Mouse (Mus musculus): ENCODE measurements around the gene Ebi3. TPM values are rescaled to one million over a fixed set of nuclear protein-coding genes. Genes with fewer than 3 reads are reported as not detected.
"Not testable (repeated sequence)": the region's sequence is repeated elsewhere in the genome, so short reads cannot be mapped to it uniquely, and the experiment has no call there.

Gene Ebi3
- 2.1 and 2.7 TPM in 2 replicates for polyA plus RNA-seq (2014; fragmentation: Nextera tagmentation; extraction: Ambion mirVana)

DNA sequence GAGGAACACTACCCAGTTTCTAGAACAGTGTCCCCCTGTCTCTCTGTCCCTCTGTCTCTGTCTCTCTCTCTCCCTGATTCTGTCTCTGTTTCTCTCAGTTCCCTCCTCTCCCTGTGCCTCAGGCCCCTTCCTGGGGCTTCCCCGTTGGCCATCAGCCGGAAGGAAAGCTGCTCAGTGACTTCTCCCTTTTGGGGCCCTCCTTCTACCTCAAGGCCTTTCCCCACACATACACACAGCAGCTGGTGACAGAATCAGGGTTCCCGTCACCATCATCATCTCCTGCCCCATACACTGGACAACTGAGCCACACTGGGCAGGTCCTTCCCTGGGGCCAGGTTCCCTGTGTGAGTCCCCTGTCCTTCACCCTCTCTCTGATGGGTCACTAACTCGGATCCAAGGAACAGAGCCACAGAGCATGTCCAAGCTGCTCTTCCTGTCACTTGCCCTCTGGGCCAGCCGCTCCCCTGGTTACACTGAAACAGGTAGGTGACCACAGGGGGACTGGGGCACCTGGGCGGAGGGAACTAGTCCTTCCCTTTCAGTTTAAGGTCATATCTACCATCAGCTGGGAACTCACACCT lies at the start of gene Ebi3:
Gene Ebi3, plus strand, starts transcription at position 194 of the 581 bp plus-strand sequence.
- no peak within 1 kb of the TSS for H3K4me2 ChIP-seq
- no peak within 1 kb of the TSS for H3K4me3 ChIP-seq (ENCODE audit: low read depth, low read length)
- H3K27ac ChIP-seq (ENCODE audit: low read depth, low read length) = no peak within 1 kb of the TSS
- H3K27me3 ChIP-seq (ENCODE audit: control insufficient read depth, insufficient read depth, low read length) = no peaks in the 10 kb centered on the region
- WGBS = 74% methylated on average over 6 of the region's 6 CpGs
- no peaks in the 10 kb centered on the region for H3K36me3 ChIP-seq (ENCODE audit: control insufficient read depth, insufficient read depth, low read length)
- H3K9me3 ChIP-seq (ENCODE audit: control insufficient read depth, low read length) = no peaks in the 10 kb centered on the region
- no peak within 1 kb of the TSS for H3K9ac ChIP-seq (ENCODE audit: low read length)
- peaks cover 10% of the 10 kb centered on the region for H3K4me1 ChIP-seq (ENCODE audit: control insufficient read depth, insufficient read depth, low read length)
- DNase-seq (ENCODE audit: low spot score, missing footprints) (no peak), ATAC-seq (ENCODE audit: low FRiP score) (no peak)

GRCm38 (mm10) chr17:55903087-55903486 lies 49.4 kb upstream of the Ebi3 start:
- Histone ChIP-seq H3K9ac (ENCODE audit: low read length) (no peak overlapping the region), H3K4me3 (ENCODE audit: low read depth, low read length) (no peak overlapping the region), H3K9me3 (ENCODE audit: control insufficient read depth, low read length) (peaks cover 3% of the 10 kb centered on the region; the same call in 1 of the 2 replicates), H3K4me2 (no peak overlapping the region), H3K36me3 (ENCODE audit: control insufficient read depth, insufficient read depth, low read length) (0 out of 2 replicates have a peak, but pooled peaks cover 2% of the 10 kb centered on the region), H3K27ac (ENCODE audit: low read depth, low read length) (no peak overlapping the region), H3K4me1 (ENCODE audit: control insufficient read depth, insufficient read depth, low read length) (no peaks in the 10 kb centered on the region), H3K27me3 (ENCODE audit: control insufficient read depth, insufficient read depth, low read length) (no peaks in the 10 kb centered on the region)
- ATAC-seq (ENCODE audit: low FRiP score) (no peak), DNase-seq (ENCODE audit: low spot score, missing footprints) (no peak)
- 70% methylated on average over 2 of the region's 2 CpGs for WGBS

DNA sequence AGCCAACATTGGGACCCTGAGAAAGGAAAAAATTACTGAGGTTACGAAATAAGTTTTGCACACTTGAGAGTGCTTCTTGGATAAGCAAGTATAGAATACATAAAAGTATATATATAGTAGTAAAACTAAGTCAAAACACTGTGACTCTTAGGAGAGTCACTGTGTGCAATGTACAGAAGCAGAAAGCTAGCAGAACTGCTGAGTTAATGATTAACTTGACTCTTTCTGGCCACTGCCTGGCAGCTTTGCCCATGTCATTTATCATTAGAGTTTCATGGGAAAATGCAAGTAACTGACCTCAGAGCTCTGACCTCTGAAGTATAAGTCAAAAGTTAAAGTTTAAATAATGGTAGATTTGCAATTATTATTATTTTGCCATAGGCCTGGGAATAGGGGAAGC lies 48.8 kb upstream of the Ebi3 start:
- Histone ChIP-seq H3K27ac (ENCODE audit: low read depth, low read length) (no peak overlapping the region), H3K4me1 (ENCODE audit: control insufficient read depth, insufficient read depth, low read length) (no peaks in the 10 kb centered on the region), H3K4me3 (ENCODE audit: low read depth, low read length) (no peak overlapping the region), H3K9me3 (ENCODE audit: control insufficient read depth, low read length) (peaks cover 3% of the 10 kb centered on the region; the same call in 1 of the 2 replicates), H3K36me3 (ENCODE audit: control insufficient read depth, insufficient read depth, low read length) (no peaks in the 10 kb centered on the region), H3K27me3 (ENCODE audit: control insufficient read depth, insufficient read depth, low read length) (no peaks in the 10 kb centered on the region), H3K9ac (ENCODE audit: low read length) (no peak overlapping the region), H3K4me2 (no peak overlapping the region)
- DNase-seq (ENCODE audit: low spot score, missing footprints) (no peak), ATAC-seq (ENCODE audit: low FRiP score) (no peak)
- WGBS = 92% methylated on average over 1 of the region's 1 CpGs

DNA sequence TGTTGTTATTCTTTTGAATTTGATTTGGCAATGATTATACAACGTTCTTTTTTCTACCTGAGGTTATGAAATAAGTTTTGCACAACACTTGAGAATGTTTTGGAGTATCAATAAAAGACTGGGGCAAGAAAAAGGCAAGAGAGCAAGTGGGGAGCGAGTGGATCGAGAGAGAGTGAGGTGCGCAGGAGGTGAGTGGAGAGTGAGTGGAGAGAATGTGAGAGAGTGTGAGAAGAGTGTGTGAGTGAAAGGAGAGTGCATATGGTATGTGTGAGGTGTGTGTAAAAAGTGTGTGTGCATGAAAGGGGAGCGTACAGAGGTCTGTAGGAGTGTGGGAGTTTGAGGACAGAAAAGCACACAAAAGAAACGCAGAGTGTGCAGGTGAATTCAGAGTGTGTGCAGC lies 48.3 kb upstream of the Ebi3 start:
- no peaks in the 10 kb centered on the region for H3K36me3 ChIP-seq (ENCODE audit: control insufficient read depth, insufficient read depth, low read length)
- no peaks in the 10 kb centered on the region for H3K27me3 ChIP-seq (ENCODE audit: control insufficient read depth, insufficient read depth, low read length)
- no peak overlapping the region for H3K9ac ChIP-seq (ENCODE audit: low read length)
- ATAC-seq (ENCODE audit: low FRiP score) (no peak), DNase-seq (ENCODE audit: low spot score, missing footprints) (no peak)
- H3K4me1 ChIP-seq (ENCODE audit: control insufficient read depth, insufficient read depth, low read length) = no peaks in the 10 kb centered on the region
- H3K9me3 ChIP-seq (ENCODE audit: control insufficient read depth, low read length) = peaks cover under 1% of the 10 kb centered on the region; the same call in 1 of the 2 replicates
- H3K4me2 ChIP-seq = no peak overlapping the region
- no peak overlapping the region for H3K4me3 ChIP-seq (ENCODE audit: low read depth, low read length)
- H3K27ac ChIP-seq (ENCODE audit: low read depth, low read length) = no peak overlapping the region
- 75% methylated on average over 6 of the region's 6 CpGs for WGBS

DNA sequence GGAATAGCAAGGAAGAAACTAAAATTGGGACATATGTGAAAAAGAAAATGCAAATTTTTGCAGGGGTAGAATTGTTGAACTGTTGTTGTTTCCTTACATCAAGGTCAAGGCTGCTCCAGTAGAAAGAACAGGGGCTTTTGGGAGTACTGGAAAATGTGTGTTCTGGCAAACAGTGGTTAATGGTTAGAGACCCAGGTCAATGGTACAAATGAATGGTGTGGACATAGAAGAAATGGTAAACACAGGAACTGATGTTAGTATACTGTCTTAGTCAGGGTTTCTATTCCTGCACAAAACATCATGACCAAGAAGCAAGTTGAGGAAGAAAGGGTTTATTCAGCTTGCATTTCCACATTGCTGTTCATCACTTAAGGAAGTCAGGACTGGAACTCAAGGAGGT lies 45.8 kb upstream of the Ebi3 start:
- ATAC-seq (ENCODE audit: low FRiP score) = no peak
- Histone ChIP-seq H3K27ac (ENCODE audit: low read depth, low read length) (no peak overlapping the region), H3K4me3 (ENCODE audit: low read depth, low read length) (no peak overlapping the region), H3K4me2 (no peak overlapping the region), H3K9ac (ENCODE audit: low read length) (no peak overlapping the region), H3K4me1 (ENCODE audit: control insufficient read depth, insufficient read depth, low read length) (no peaks in the 10 kb centered on the region), H3K27me3 (ENCODE audit: control insufficient read depth, insufficient read depth, low read length) (no peaks in the 10 kb centered on the region), H3K9me3 (ENCODE audit: control insufficient read depth, low read length) (no peaks in the 10 kb centered on the region), H3K36me3 (ENCODE audit: control insufficient read depth, insufficient read depth, low read length) (no peaks in the 10 kb centered on the region)
- no peak for DNase-seq (ENCODE audit: low spot score, missing footprints)

GRCm38 (mm10) chr17:55931553-55932502 lies 20.6 kb upstream of the Ebi3 start:
- ATAC-seq (ENCODE audit: low FRiP score) (peak; percentile 99), DNase-seq (ENCODE audit: low spot score, missing footprints) (peak; percentile 95)
- Histone ChIP-seq H3K4me1 (ENCODE audit: control insufficient read depth, insufficient read depth, low read length) (peaks cover 5% of the 10 kb centered on the region; the same call in 1 of the 2 replicates), H3K9ac (ENCODE audit: low read length) (peak overlapping the region; percentile 82), H3K4me3 (ENCODE audit: low read depth, low read length) (peak overlapping the region; percentile 50), H3K36me3 (ENCODE audit: control insufficient read depth, insufficient read depth, low read length) (no peaks in the 10 kb centered on the region), H3K4me2 (peak overlapping the region; percentile 72), H3K9me3 (ENCODE audit: control insufficient read depth, low read length) (no peaks in the 10 kb centered on the region; the same call in 1 of the 2 replicates), H3K27me3 (ENCODE audit: control insufficient read depth, insufficient read depth, low read length) (no peaks in the 10 kb centered on the region), H3K27ac (ENCODE audit: low read depth, low read length) (peak overlapping the region; percentile 68; the same call in 1 of the 2 replicates)
- WGBS = 2% methylated on average over 33 of the region's 33 CpGs

GRCm38 (mm10) chr17:55932635-55933034 lies 19.8 kb upstream of the Ebi3 start:
- 73% methylated on average over 2 of the region's 2 CpGs for WGBS
- Histone ChIP-seq H3K36me3 (ENCODE audit: control insufficient read depth, insufficient read depth, low read length) (no peaks in the 10 kb centered on the region), H3K9ac (ENCODE audit: low read length) (no peak overlapping the region)

GRCm38 (mm10) chr17:55933191-55933590 lies 19.2 kb upstream of the Ebi3 start:
- Histone ChIP-seq H3K27me3 (ENCODE audit: control insufficient read depth, insufficient read depth, low read length) (no peaks in the 10 kb centered on the region), H3K4me2 (no peak overlapping the region), H3K9me3 (ENCODE audit: control insufficient read depth, low read length) (no peaks in the 10 kb centered on the region; the same call in 1 of the 2 replicates), H3K36me3 (ENCODE audit: control insufficient read depth, insufficient read depth, low read length) (no peaks in the 10 kb centered on the region), H3K9ac (ENCODE audit: low read length) (no peak overlapping the region), H3K4me3 (ENCODE audit: low read depth, low read length) (no peak overlapping the region), H3K27ac (ENCODE audit: low read depth, low read length) (no peak overlapping the region), H3K4me1 (ENCODE audit: control insufficient read depth, insufficient read depth, low read length) (peaks cover 5% of the 10 kb centered on the region; the same call in 1 of the 2 replicates)
- no peak for DNase-seq (ENCODE audit: low spot score, missing footprints)
- no peak for ATAC-seq (ENCODE audit: low FRiP score)
- WGBS = 94% methylated on average over 15 of the region's 15 CpGs

More at GRCm38 (mm10) chr17:55932635-55933034, 19.8 kb upstream of the Ebi3 start:
- Histone ChIP-seq H3K27ac (ENCODE audit: low read depth, low read length) (no peak overlapping the region), H3K4me3 (ENCODE audit: low read depth, low read length) (no peak overlapping the region), H3K4me2 (no peak overlapping the region), H3K27me3 (ENCODE audit: control insufficient read depth, insufficient read depth, low read length) (no peaks in the 10 kb centered on the region), H3K9me3 (ENCODE audit: control insufficient read depth, low read length) (no peaks in the 10 kb centered on the region; the same call in 1 of the 2 replicates), H3K4me1 (ENCODE audit: control insufficient read depth, insufficient read depth, low read length) (peaks cover 5% of the 10 kb centered on the region; the same call in 1 of the 2 replicates)
- DNase-seq (ENCODE audit: low spot score, missing footprints) (no peak), ATAC-seq (ENCODE audit: low FRiP score) (no peak)

DNA sequence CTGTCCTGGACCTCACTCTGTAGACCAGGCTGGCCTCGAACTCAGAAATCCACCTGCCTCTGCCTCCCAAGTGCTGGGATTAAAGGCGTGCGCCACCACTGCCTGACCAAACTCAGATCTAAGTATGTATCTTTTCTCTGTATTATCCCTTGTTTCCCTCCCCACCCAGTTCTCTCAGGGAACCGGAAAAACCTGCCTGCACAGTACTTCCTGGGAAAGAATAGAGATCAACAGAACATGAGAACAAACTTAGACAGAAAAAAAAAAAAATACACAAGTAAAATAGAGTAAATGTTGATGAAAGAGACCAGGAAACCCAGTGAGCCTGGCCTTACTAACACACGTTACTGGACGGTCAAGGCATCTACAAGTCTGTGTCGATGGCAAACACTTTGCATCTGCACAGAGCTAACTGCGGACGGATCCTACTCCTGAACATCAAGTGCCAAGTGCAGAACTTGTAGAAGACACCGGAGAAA lies 8.0 kb upstream of the Ebi3 start:
- not testable (repeated sequence) for H3K9me3 ChIP-seq (ENCODE audit: control insufficient read depth, low read length); ATAC-seq (ENCODE audit: low FRiP score); H3K36me3 ChIP-seq (ENCODE audit: control insufficient read depth, insufficient read depth, low read length); H3K27me3 ChIP-seq (ENCODE audit: control insufficient read depth, insufficient read depth, low read length); H3K4me1 ChIP-seq (ENCODE audit: control insufficient read depth, insufficient read depth, low read length); H3K27ac ChIP-seq (ENCODE audit: low read depth, low read length); DNase-seq (ENCODE audit: low spot score, missing footprints)
- WGBS = 36% methylated on average over 10 of the region's 10 CpGs
- peak overlapping the region; percentile 73 for H3K4me2 ChIP-seq
- H3K4me3 ChIP-seq (ENCODE audit: low read depth, low read length) = peak overlapping the region; percentile 47
- H3K9ac ChIP-seq (ENCODE audit: low read length) = peak overlapping the region; percentile 48; the same call in 1 of the 2 replicates
